Mouse (Mus musculus) liver, embryonic 16.5 days (tissue): ENCODE data around the gene Thpo. TPM values are rescaled to one million over a fixed set of nuclear protein-coding genes. Genes with fewer than 3 reads are reported as not detected.

Experiments
- ATAC-seq: fragments of 200-750 bp; cut with Nextera tagmentation; 2 replicates; pipeline ENCODE4 v1.8.0; 2017; ENCODE audit warnings: low read depth, mild to moderate bottlenecking, moderate number of reproducible peaks, moderate library complexity
- H3K27ac ChIP-seq: fragments of 300-500 bp; sonication (generic); 2 replicates; pipeline ENCODE4 v1.5.1; 2014; ENCODE audit warnings: mild to moderate bottlenecking, low read length
- H3K27me3 ChIP-seq: fragments of 300-500 bp; sonication (generic); 2 replicates; pipeline ENCODE4 v1.6.1; 2014; ENCODE audit warnings: low read depth, low read length, mixed read lengths; ENCODE audit not compliant: control insufficient read depth, insufficient read depth
- H3K36me3 ChIP-seq: fragments of 300-500 bp; sonication (generic); 2 replicates; pipeline ENCODE4 v1.6.1; 2014; ENCODE audit warnings: mild to moderate bottlenecking; ENCODE audit not compliant: control insufficient read depth, insufficient read depth
- H3K4me1 ChIP-seq: fragments of 300-500 bp; sonication (generic); 2 replicates; pipeline ENCODE4 v1.6.1; 2014; ENCODE audit warnings: low read depth, low read length, mixed read lengths; ENCODE audit not compliant: control insufficient read depth
- H3K4me2 ChIP-seq: fragments of 300-500 bp; sonication (generic); 2 replicates; pipeline ENCODE4 v1.6.1; 2014; ENCODE audit warnings: low read depth, low read length, mixed read lengths
- H3K4me3 ChIP-seq: fragments of 300-500 bp; sonication (generic); 2 replicates; pipeline ENCODE4 v1.5.1; 2014; ENCODE audit warnings: low read depth, mild to moderate bottlenecking, low read length
- H3K9ac ChIP-seq: fragments of 300-500 bp; sonication (generic); 2 replicates; pipeline ENCODE4 v1.6.1; 2014; ENCODE audit warnings: low read depth, low read length
- H3K9me3 ChIP-seq: fragments of 300-500 bp; sonication (generic); replicated peaks from 2 replicates; pipeline ENCODE4 v1.6.1; 2016; ENCODE audit warnings: low read length; ENCODE audit not compliant: control insufficient read depth
- WGBS: fragments of 180-500 bp; shearing (Covaris S2); extraction: QIAGEN DNeasy Blood & Tissue Kit; methylation state at CpG from one replicate; pipeline ENCODE4 v1.1.7; 2014; ENCODE audit not compliant: insufficient replicate concordance; 5-methylcytosine and 5-hydroxymethylcytosine counted together
- polyA plus RNA-seq: library from polyadenylated mRNA; unstranded; fragments of >200 nt; fragmentation: Nextera tagmentation; extraction: Ambion mirVana; gene quantifications from 2 replicates; pipeline ENCODE4 v1.2.1, GENCODE M21; 2015

Thpo gene
- polyA plus RNA-seq, 1 experiment from 2014 or later, result 6.1 TPM

DNA sequence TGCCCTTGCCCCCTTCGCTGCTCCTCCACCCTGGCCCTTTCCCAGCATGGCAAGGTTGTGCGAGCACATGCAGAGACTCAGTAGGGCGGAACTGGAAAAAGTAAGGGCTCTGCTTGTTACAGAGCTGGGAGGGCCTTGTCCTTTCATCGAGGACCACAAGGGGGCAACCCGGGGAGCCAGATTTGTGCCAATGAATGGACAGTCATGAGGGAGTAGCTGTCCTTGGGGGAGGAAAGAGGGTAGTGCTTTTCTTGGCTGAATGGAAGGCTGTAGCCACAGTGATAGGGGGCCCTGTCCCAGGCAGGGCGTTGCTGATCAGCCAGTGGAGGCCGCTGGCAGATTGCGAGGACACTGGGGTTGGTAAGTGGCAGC, 31.8 kb downstream of the Thpo start:
- Histone ChIP-seq H3K4me1 (peaks cover 60% of the 10 kb centered on the region), H3K27ac (peak overlapping the region; percentile 91)
- 7% methylated on average over 8 of the region's 8 CpGs for WGBS

DNA sequence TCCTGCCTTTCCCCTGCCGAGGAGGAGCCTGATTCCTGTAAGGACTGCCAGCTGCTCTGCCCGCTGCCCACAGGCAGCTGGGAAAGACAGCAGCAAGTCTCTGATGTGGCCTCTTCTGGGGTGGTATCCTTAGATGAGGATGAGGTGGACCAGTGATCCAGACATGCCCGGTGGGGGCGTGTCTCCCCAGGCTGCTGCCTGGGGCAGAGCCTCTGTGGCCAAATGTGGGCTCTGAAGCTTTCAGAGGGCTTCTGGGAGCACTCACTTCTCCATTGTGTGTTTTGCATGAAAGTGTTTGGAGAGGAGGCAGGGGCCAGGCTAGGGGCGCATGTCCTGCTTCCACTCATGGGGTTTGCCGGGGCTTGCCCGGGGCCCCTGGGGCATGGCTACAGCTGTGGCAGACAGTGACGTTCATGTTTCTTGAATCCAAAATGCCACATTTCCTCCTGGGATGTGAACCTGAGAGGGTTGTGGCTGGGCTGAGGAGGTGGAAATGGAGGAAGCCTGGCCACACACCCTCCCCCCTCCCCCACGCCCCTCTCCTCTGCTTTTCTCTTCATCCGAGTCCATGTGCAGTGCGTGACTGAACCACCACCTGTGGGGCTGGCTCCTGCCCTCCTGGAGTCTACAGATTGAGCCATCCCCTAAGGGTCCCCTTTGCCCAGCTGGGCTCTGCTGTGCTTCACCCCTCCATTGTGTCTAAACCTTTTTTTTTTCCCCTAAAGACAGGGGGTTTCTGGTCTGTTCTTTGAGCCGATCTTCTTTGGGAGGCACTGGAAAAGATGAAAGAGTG, 32.4 kb downstream of the Thpo start:
- Histone ChIP-seq H3K4me2 (peak overlapping the region; percentile 28), H3K9me3 (no peaks in the 10 kb centered on the region), H3K36me3 (no peaks in the 10 kb centered on the region), H3K4me1 (peaks cover 54% of the 10 kb centered on the region), H3K27me3 (peaks cover 5% of the 10 kb centered on the region; the same call in 1 of the 2 replicates), H3K27ac (peak overlapping the region; percentile 91), H3K9ac (peak overlapping the region; percentile 41; the same call in 1 of the 2 replicates), H3K4me3 (no peak overlapping the region)
- no peak for ATAC-seq
- WGBS, result 39% methylated on average over 11 of the region's 12 CpGs

More for the DNA sequence above, 31.8 kb downstream of the Thpo start:
- Histone ChIP-seq H3K36me3 (no peaks in the 10 kb centered on the region; the same call in 1 of the 2 replicates), H3K9ac (peak overlapping the region; percentile 41; the same call in 1 of the 2 replicates), H3K9me3 (no peaks in the 10 kb centered on the region), H3K27me3 (peaks cover under 1% of the 10 kb centered on the region; the same call in 1 of the 2 replicates), H3K4me2 (peak overlapping the region; percentile 28), H3K4me3 (no peak overlapping the region)
- ATAC-seq, result peak; percentile 77

GRCm38 (mm10) chr16:20701316-20701715, 33.0 kb downstream of the Thpo start:
- no peak overlapping the region for H3K4me2 ChIP-seq
- no peak for ATAC-seq
- H3K27me3 ChIP-seq, result peaks cover 11% of the 10 kb centered on the region
- no peaks in the 10 kb centered on the region for H3K36me3 ChIP-seq
- H3K9me3 ChIP-seq, result no peaks in the 10 kb centered on the region
- no peak overlapping the region for H3K27ac ChIP-seq
- peaks cover 48% of the 10 kb centered on the region for H3K4me1 ChIP-seq
- H3K9ac ChIP-seq, result no peak overlapping the region
- H3K4me3 ChIP-seq, result no peak overlapping the region
- WGBS, result 73% methylated on average over 7 of the region's 7 CpGs

DNA sequence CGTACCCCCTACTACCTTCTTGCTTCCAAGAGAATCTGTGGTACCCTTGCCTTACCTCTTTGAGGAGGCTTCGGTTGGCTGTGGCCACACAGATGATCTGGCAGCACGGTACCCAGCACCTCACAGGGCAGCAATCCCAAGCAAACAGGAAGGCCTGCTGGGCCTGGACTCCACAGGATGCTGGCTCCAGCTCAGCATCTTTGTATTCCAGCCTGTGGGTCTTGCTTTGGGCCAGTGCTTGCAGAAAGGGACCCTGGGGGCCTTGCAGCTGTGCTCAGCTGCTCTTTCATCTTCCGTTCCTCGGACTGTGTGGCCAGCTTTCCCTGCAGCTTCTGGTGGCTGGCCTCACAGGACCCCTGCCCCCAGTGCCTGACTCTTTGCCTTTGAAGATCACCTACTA, 34.3 kb downstream of the Thpo start:
- 66% methylated on average over 5 of the region's 5 CpGs for WGBS
- peaks cover 44% of the 10 kb centered on the region for H3K4me1 ChIP-seq
- peaks cover 24% of the 10 kb centered on the region for H3K27me3 ChIP-seq

DNA sequence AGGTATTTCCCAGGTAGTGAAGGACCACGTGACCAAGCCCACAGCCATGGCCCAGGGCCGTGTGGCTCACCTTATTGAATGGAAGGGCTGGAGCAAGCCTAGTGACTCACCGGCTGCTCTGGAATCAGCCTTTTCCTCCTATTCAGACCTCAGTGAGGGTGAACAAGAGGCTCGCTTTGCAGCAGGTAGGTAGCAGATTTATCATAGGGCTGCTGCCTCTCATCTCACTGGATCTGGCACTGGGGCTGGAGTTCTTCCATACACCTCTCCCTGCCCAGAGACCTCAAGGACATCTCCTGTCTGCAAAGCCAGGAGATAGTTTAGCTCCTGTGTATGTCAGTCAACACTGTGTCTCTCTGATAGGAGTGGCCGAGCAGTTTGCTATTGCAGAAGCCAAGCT, 35.0 kb downstream of the Thpo start:
- peaks cover 37% of the 10 kb centered on the region for H3K4me1 ChIP-seq
- 63% methylated on average over 5 of the region's 5 CpGs for WGBS

More for the DNA sequence above, 34.3 kb downstream of the Thpo start:
- Histone ChIP-seq H3K9ac (no peak overlapping the region), H3K36me3 (no peaks in the 10 kb centered on the region), H3K4me2 (no peak overlapping the region), H3K27ac (no peak overlapping the region), H3K9me3 (no peaks in the 10 kb centered on the region), H3K4me3 (no peak overlapping the region)
- no peak for ATAC-seq

GRCm38 (mm10) chr16:20695622-20696323, 38.5 kb downstream of the Thpo start:
- Histone ChIP-seq H3K4me1 (peaks cover 21% of the 10 kb centered on the region), H3K27me3 (peaks cover 29% of the 10 kb centered on the region), H3K4me2 (peak overlapping the region; percentile 48), H3K9ac (no peak overlapping the region; the same call in 1 of the 2 replicates), H3K36me3 (peaks cover 2% of the 10 kb centered on the region), H3K27ac (no peak overlapping the region), H3K9me3 (no peaks in the 10 kb centered on the region), H3K4me3 (peak overlapping the region; percentile 19; the same call in 1 of the 2 replicates)
- 6% methylated on average over 46 of the region's 46 CpGs for WGBS
- no peak for ATAC-seq

More for the DNA sequence above, 35.0 kb downstream of the Thpo start:
- Histone ChIP-seq H3K9ac (no peak overlapping the region), H3K27ac (no peak overlapping the region), H3K36me3 (no peaks in the 10 kb centered on the region), H3K9me3 (no peaks in the 10 kb centered on the region), H3K4me2 (no peak overlapping the region), H3K27me3 (peaks cover 29% of the 10 kb centered on the region), H3K4me3 (no peak overlapping the region)
- no peak for ATAC-seq

GRCm38 (mm10) chr16:20694781-20695180, 39.5 kb downstream of the Thpo start:
- no peak overlapping the region for H3K27ac ChIP-seq
- no peak overlapping the region for H3K4me3 ChIP-seq
- no peaks in the 10 kb centered on the region for H3K9me3 ChIP-seq
- peaks cover 29% of the 10 kb centered on the region for H3K27me3 ChIP-seq
- no peak overlapping the region for H3K4me2 ChIP-seq
- peaks cover 12% of the 10 kb centered on the region for H3K36me3 ChIP-seq
- H3K4me1 ChIP-seq, result peaks cover 21% of the 10 kb centered on the region
- no peak overlapping the region for H3K9ac ChIP-seq
- whole genome bisulfite sequencing, result 54% methylated on average over 8 of the region's 8 CpGs
- no peak for ATAC-seq

- peaks cover 21% of the 10 kb centered on the region for H3K4me1 ChIP-seq
- H3K9ac ChIP-seq, result peak within 1 kb of the TSS; percentile 75
- 2% methylated on average over 36 of the region's 37 CpGs for WGBS
- ATAC-seq, result peak; percentile 91
- peaks cover 29% of the 10 kb centered on the region for H3K27me3 ChIP-seq
- H3K4me2 ChIP-seq, result peak within 1 kb of the TSS; percentile 90
- no peaks in the 10 kb centered on the region for H3K9me3 ChIP-seq
- H3K36me3 ChIP-seq, result peaks cover 26% of the 10 kb centered on the region
- H3K27ac ChIP-seq, result 0 out of 2 replicates have a peak within 1 kb of the TSS, but pooled peaks have one; percentile 42
- H3K4me3 ChIP-seq, result peak within 1 kb of the TSS; percentile 69
These were observed 41.1 kb downstream of the Thpo start, which contains the start of gene Fam131a for GRCm38 (mm10) chr16:20693111-20693701. Gene Fam131a (plus strand): TSS chr16:20693241.
